Mouse (Mus musculus) embryonic facial prominence, embryonic 14.5 days (tissue): ENCODE data around the gene Hhatl. TPM values are rescaled to one million over a fixed set of nuclear protein-coding genes. Genes with fewer than 3 reads are reported as not detected.

Source experiments
- ATAC-seq: fragments of 200-750 bp; cut with Nextera tagmentation; 2 replicates; pipeline ENCODE4 v1.8.0; 2017; ENCODE audit warnings: low read depth, moderate number of reproducible peaks, moderate TSS enrichment
- DNase-seq: peaks from one replicate; pipeline ENCODE4 v3.0.0-alpha.2; 2015; ENCODE audit warnings: low spot score
- H3K27ac ChIP-seq: fragments of 300-500 bp; sonication (generic); replicated peaks from 2 replicates; pipeline ENCODE4 v1.5.1; 2014; ENCODE audit warnings: low read depth, mild to moderate bottlenecking, low read length, moderate library complexity
- H3K27me3 ChIP-seq: fragments of 300-500 bp; sonication (generic); replicated peaks from 2 replicates; pipeline ENCODE4 v1.6.1; 2014; ENCODE audit warnings: low read length; ENCODE audit not compliant: control insufficient read depth, insufficient read depth
- H3K36me3 ChIP-seq: fragments of 300-500 bp; sonication (generic); 2 replicates; pipeline ENCODE4 v1.6.1; 2014; ENCODE audit warnings: low read length, mixed read lengths; ENCODE audit not compliant: control insufficient read depth, insufficient read depth
- H3K4me1 ChIP-seq: fragments of 300-500 bp; sonication (generic); 2 replicates; pipeline ENCODE4 v1.6.1; 2014; ENCODE audit warnings: antibody characterized with exemption, low read length; ENCODE audit not compliant: control insufficient read depth, insufficient read depth
- H3K4me2 ChIP-seq: fragments of 300-500 bp; sonication (generic); 2 replicates; pipeline ENCODE4 v1.6.1; 2014; ENCODE audit warnings: low read depth, mild to moderate bottlenecking, low read length, moderate library complexity, mixed read lengths
- H3K4me3 ChIP-seq: fragments of 300-500 bp; sonication (generic); 2 replicates; pipeline ENCODE4 v1.5.1; 2014; ENCODE audit warnings: low read depth, mild to moderate bottlenecking, low read length
- H3K9ac ChIP-seq: fragments of 300-500 bp; sonication (generic); 2 replicates; pipeline ENCODE4 v1.6.1; 2014; ENCODE audit warnings: low read depth, mild to moderate bottlenecking, low read length, moderate library complexity, mixed read lengths
- H3K9me3 ChIP-seq: fragments of 300-500 bp; sonication (generic); 2 replicates; pipeline ENCODE4 v1.6.1; 2016; ENCODE audit warnings: low read length; ENCODE audit not compliant: control insufficient read depth
- WGBS: fragments of 180-500 bp; shearing (Covaris S2); extraction: QIAGEN DNeasy Blood & Tissue Kit; methylation state at CpG from one replicate; pipeline ENCODE4 v1.1.7; 2014; 5-methylcytosine and 5-hydroxymethylcytosine counted together
- polyA plus RNA-seq: library from polyadenylated mRNA; unstranded; fragments of >200 nt; fragmentation: Nextera tagmentation; extraction: Ambion mirVana; gene quantifications from 2 replicates; pipeline ENCODE4 v1.2.1, GENCODE M21; 2014

Hhatl gene
- polyA plus RNA-seq, result 3.7 and 5.1 TPM in 2 replicates

GRCm38 (mm10) chr9:121791757-121792521 lies at the start of gene Hhatl:
Gene Hhatl, minus strand, starts transcription at chr9:121792507.
- Histone ChIP-seq H3K27me3 (no peaks in the 10 kb centered on the region), H3K9me3 (no peaks in the 10 kb centered on the region), H3K4me2 (no peak within 1 kb of the TSS), H3K9ac (no peak within 1 kb of the TSS), H3K4me1 (no peaks in the 10 kb centered on the region), H3K36me3 (no peaks in the 10 kb centered on the region), H3K4me3 (no peak within 1 kb of the TSS), H3K27ac (no peak within 1 kb of the TSS)
- DNase-seq (no peak), ATAC-seq (peak; percentile 45; the same call in 1 of the 2 replicates)
- WGBS, result 36% methylated on average over 20 of the region's 24 CpGs

GRCm38 (mm10) chr9:121839622-121839965 lies 47.3 kb upstream of the Hhatl start:
- Histone ChIP-seq H3K9me3 (no peaks in the 10 kb centered on the region), H3K4me3 (peak overlapping the region; percentile 55), H3K27me3 (no peaks in the 10 kb centered on the region), H3K9ac (peak overlapping the region; percentile 62), H3K4me2 (peak overlapping the region; percentile 85), H3K36me3 (no peaks in the 10 kb centered on the region), H3K4me1 (0 out of 2 replicates have a peak, but pooled peaks cover 10% of the 10 kb centered on the region), H3K27ac (no peak overlapping the region)
- DNase-seq (no peak), ATAC-seq (peak; percentile 45; the same call in 1 of the 2 replicates)
- WGBS, result 36% methylated on average over 7 of the region's 7 CpGs

- Histone ChIP-seq H3K4me1 (0 out of 2 replicates have a peak, but pooled peaks cover 10% of the 10 kb centered on the region), H3K9ac (peak within 1 kb of the TSS; percentile 62), H3K36me3 (no peaks in the 10 kb centered on the region), H3K27me3 (no peaks in the 10 kb centered on the region), H3K4me2 (peak within 1 kb of the TSS; percentile 85), H3K9me3 (no peaks in the 10 kb centered on the region), H3K4me3 (peak within 1 kb of the TSS; percentile 55), H3K27ac (no peak within 1 kb of the TSS)
- 2% methylated on average over 54 of the region's 61 CpGs for WGBS
- DNase-seq (peak; percentile 91), ATAC-seq (peak; percentile 93)
Measured at GRCm38 (mm10) chr9:121838829-121839621, 46.7 kb upstream of the Hhatl start, which contains the start of gene Ccdc13. Gene Ccdc13, minus strand, starts transcription at chr9:121839461.

- Histone ChIP-seq H3K27me3 (no peaks in the 10 kb centered on the region), H3K36me3 (no peaks in the 10 kb centered on the region), H3K9me3 (no peaks in the 10 kb centered on the region), H3K27ac (no peak overlapping the region), H3K9ac (no peak overlapping the region), H3K4me2 (no peak overlapping the region), H3K4me1 (0 out of 2 replicates have a peak, but pooled peaks cover 10% of the 10 kb centered on the region), H3K4me3 (no peak overlapping the region)
- no peak for DNase-seq
- 92% methylated on average over 6 of the region's 6 CpGs for WGBS
- ATAC-seq, result no peak
Measured at GRCm38 (mm10) chr9:121838008-121838407, 45.7 kb upstream of the Hhatl start.

GRCm38 (mm10) chr9:121833825-121834224 lies 41.5 kb upstream of the Hhatl start:
- no peaks in the 10 kb centered on the region for H3K9me3 ChIP-seq
- no peak overlapping the region for H3K4me3 ChIP-seq
- WGBS, result 77% methylated on average over 11 of the region's 11 CpGs
- H3K4me1 ChIP-seq, result 0 out of 2 replicates have a peak, but pooled peaks cover 2% of the 10 kb centered on the region
- DNase-seq (no peak), ATAC-seq (no peak)
- H3K36me3 ChIP-seq, result no peaks in the 10 kb centered on the region
- H3K4me2 ChIP-seq, result no peak overlapping the region
- no peaks in the 10 kb centered on the region for H3K27me3 ChIP-seq
- H3K9ac ChIP-seq, result no peak overlapping the region
- H3K27ac ChIP-seq, result no peak overlapping the region

- Histone ChIP-seq H3K27me3 (no peaks in the 10 kb centered on the region), H3K4me2 (no peak overlapping the region), H3K9me3 (no peaks in the 10 kb centered on the region), H3K36me3 (no peaks in the 10 kb centered on the region), H3K4me3 (no peak overlapping the region), H3K27ac (no peak overlapping the region), H3K4me1 (no peaks in the 10 kb centered on the region), H3K9ac (no peak overlapping the region)
- ATAC-seq (peak; percentile 62), DNase-seq (peak; percentile 80)
- 29% methylated on average over 6 of the region's 6 CpGs for WGBS
Measured at GRCm38 (mm10) chr9:121830956-121831293, 38.6 kb upstream of the Hhatl start.

GRCm38 (mm10) chr9:121830243-121830955 lies 38.1 kb upstream of the Hhatl start:
- peak; percentile 64 for DNase-seq

GRCm38 (mm10) chr9:121829270-121829992 lies 37.1 kb upstream of the Hhatl start:
- no peaks in the 10 kb centered on the region for H3K27me3 ChIP-seq
- no peak overlapping the region for H3K9ac ChIP-seq
- no peak overlapping the region for H3K4me3 ChIP-seq
- no peaks in the 10 kb centered on the region for H3K36me3 ChIP-seq
- ATAC-seq (no peak), DNase-seq (no peak)
- no peak overlapping the region for H3K4me2 ChIP-seq
- H3K4me1 ChIP-seq, result no peaks in the 10 kb centered on the region
- H3K27ac ChIP-seq, result no peak overlapping the region
- no peaks in the 10 kb centered on the region for H3K9me3 ChIP-seq
- 56% methylated on average over 7 of the region's 7 CpGs for WGBS

More at GRCm38 (mm10) chr9:121830243-121830955, 38.1 kb upstream of the Hhatl start:
- Histone ChIP-seq H3K4me1 (no peaks in the 10 kb centered on the region), H3K9me3 (no peaks in the 10 kb centered on the region), H3K27ac (no peak overlapping the region), H3K4me2 (no peak overlapping the region), H3K4me3 (no peak overlapping the region), H3K36me3 (no peaks in the 10 kb centered on the region), H3K9ac (no peak overlapping the region), H3K27me3 (no peaks in the 10 kb centered on the region)
- peak; percentile 31; the same call in 1 of the 2 replicates for ATAC-seq
- 81% methylated on average over 6 of the region's 6 CpGs for WGBS
